Mouse (Mus musculus): ENCODE results near the gene Tmc5. TPM values are rescaled to one million over a fixed set of nuclear protein-coding genes. Genes with fewer than 3 reads are reported as not detected.

Tmc5 gene
- total RNA-seq, 2 experiments from 2014 or later: not detected

GRCm38 (mm10) chr7:118689088-118689487, 92.0 kb downstream of the Tmc5 start:
- ATAC-seq (replicated peaks; ENCODE audit: poor library complexity): no peak

DNA sequence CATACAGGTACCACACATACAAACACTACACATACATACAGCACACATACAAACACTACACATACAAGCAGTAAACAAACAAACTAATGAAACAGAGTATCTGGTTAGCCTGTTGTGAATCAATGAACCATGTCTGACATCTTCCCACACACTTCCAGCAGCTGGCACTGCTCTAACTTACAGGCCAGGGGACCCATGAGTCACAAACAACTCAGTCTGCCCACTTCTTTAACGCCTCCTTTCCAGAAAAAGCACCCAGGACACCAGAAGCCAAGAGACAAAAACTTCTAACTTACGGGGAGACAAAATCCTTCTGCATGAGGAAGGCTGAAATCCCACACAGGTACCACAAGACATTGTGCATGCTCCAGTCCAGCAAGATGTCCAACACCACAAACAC, 94.2 kb downstream of the Tmc5 start:
- no peak for ATAC-seq (replicated peaks; ENCODE audit: poor library complexity)

DNA sequence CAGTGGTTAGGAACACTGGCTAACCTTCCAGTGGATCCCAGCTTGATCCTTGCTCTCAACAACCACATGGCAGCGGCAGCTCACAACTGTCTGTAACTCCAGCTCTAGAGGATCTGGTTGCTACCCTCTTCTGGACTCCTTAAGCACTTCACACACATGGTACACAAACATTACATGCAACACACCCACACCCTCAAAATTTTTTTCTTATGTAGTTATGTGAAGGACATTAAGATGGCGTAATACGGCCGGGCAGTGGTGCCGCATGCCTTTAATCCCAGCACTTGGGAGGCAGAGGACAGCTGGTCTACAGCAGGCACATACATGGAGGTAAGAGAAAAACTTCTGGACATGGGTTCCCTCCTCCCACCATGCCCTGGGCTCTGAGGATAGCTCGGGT, 99.0 kb downstream of the Tmc5 start:
- no peak for ATAC-seq (replicated peaks; ENCODE audit: poor library complexity)

DNA sequence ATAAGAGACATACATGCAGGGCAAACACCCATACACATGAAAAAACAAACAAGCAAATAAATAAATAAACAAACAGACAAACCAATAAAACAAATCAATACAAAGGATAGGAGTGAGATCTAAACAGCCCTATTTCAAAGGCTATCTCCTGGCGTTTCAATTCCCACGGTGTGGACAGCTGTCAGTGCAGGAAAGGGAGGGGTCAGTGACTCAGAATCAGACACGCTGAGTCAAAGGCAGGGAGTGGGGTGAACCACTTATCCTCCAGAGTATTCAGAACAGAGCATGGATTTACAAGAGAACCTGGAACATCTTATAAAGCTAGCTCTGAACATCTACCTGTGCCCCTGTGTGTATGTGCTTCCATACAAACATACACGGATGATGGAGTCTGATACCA, 100.1 kb downstream of the Tmc5 start:
- no peak for ATAC-seq (replicated peaks; ENCODE audit: poor library complexity)

GRCm38 (mm10) chr7:118698882-118699281, 101.8 kb downstream of the Tmc5 start:
- ATAC-seq (replicated peaks; ENCODE audit: poor library complexity): peak; percentile 43

DNA sequence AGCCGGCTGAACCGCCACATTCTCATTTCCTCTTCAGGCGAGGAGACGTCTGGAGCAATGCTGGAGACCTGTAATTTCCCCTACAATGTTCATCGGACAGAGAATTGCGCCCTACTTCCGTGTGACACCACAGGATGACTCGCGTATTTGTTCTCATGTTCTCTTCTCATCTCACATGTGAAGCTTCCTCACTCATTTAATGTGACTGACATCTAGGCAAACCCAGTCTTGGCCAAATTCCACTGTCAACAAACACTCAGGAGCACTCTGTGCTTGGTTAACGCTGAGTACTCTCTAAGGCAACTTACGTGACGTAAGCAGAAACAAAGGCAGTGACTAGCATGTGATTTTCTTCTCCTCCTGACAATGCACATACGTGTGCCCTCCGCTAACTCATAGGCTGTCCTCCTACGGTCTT, 106.1 kb downstream of the Tmc5 start:
- ATAC-seq (replicated peaks; ENCODE audit: poor library complexity): peak; percentile 63

- no peak for ATAC-seq (replicated peaks; ENCODE audit: poor library complexity)
Observed at GRCm38 (mm10) chr7:118704001-118704850, 107.1 kb downstream of the Tmc5 start.

GRCm38 (mm10) chr7:118705101-118705961, 108.2 kb downstream of the Tmc5 start, which contains the start of gene Gde1:
Gene Gde1 (minus strand): TSS chr7:118705778.
- ATAC-seq (replicated peaks; ENCODE audit: poor library complexity): peak; percentile 79

DNA sequence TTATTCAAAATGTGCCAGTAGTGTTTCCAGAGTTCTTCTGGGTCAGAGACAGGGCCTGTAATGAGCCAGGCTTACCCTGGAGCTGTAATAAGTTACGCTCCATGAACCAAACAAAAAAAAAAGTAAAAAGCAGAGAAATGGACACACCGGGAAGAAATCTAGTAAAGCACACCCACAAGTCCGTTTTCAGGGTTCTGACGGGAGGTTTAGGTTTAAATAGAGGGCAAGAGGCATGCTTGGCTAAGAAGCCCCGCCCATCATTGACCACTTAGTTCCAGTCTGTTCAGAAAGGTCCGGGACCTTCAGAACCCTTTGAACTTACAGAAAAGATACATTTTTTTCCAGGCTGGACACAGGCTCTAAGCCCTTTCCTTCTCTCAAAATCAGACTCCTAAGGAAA, 109.0 kb downstream of the Tmc5 start:
- ATAC-seq (replicated peaks; ENCODE audit: poor library complexity): no peak

DNA sequence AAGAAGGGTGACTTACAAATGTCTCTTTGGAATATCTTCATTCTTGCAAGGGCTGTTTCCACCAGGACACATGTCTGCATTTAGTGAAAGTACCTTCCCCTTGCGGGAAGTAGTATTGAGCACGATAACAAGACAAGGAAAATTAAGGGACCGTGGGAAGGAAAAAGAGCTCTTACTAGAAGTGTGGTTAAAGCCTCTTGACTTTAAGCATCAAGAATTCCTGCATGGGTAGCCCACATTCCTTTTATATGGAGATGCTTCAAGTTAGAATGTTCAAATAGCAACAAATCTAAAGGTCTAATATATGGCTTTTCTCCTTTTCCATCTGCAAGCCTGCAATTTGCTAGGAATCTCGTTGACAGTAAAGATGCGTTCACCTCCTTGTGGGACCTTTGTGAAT, 109.4 kb downstream of the Tmc5 start:
- ATAC-seq (replicated peaks; ENCODE audit: poor library complexity): no peak

- ATAC-seq (replicated peaks; ENCODE audit: poor library complexity): no peak
Observed at GRCm38 (mm10) chr7:118707216-118707615, 110.1 kb downstream of the Tmc5 start.

GRCm38 (mm10) chr7:118708002-118708401, 110.9 kb downstream of the Tmc5 start:
- peak; percentile 9 for ATAC-seq (replicated peaks; ENCODE audit: poor library complexity)

GRCm38 (mm10) chr7:118710776-118711175, 113.7 kb downstream of the Tmc5 start:
- no peak for ATAC-seq (replicated peaks; ENCODE audit: poor library complexity)

GRCm38 (mm10) chr7:118712228-118713173, 115.4 kb downstream of the Tmc5 start, which contains the start of gene Ccp110:
Gene Ccp110 (plus strand): TSS chr7:118712552.
- ATAC-seq (replicated peaks; ENCODE audit: poor library complexity): peak; percentile 98

DNA sequence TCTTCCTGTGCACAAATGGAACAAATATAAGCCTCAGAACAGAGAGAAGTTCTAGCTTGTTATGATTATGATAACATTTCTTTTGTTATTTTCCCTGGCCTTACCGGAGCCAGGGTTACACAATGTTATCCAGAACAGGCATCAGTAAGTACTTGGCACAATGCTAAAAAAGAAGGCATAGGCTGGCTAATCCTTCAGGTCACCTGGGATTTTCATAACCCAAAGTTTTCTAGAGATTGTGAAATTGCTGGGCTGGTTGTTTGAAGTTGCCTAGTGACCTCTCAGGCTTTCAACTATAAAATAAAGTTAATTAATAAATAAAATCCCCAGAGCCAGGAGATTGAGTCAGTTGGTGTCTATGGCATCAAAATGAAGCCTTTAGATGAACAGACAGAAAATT, 117.8 kb downstream of the Tmc5 start:
- no peak for ATAC-seq (replicated peaks; ENCODE audit: poor library complexity)

DNA sequence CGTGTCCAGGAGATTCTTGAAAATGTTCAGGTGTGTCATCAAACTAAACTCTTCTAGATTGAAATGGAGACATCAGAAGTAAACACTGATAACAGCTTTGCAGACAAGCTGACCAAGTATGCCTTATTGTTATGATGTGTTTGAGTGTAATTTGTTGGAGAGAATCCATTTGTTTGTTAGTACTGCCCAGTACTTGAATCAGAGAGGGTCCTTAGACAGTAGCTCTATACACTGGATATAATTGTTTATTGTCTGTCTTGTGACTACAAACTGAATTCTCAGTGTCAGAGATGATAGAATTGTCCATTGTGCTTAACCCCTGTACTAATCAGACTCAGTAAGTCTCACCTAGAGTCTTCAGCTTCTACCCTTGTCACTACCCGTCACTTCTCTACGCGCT, 121.0 kb downstream of the Tmc5 start:
- ATAC-seq (replicated peaks; ENCODE audit: poor library complexity): no peak

DNA sequence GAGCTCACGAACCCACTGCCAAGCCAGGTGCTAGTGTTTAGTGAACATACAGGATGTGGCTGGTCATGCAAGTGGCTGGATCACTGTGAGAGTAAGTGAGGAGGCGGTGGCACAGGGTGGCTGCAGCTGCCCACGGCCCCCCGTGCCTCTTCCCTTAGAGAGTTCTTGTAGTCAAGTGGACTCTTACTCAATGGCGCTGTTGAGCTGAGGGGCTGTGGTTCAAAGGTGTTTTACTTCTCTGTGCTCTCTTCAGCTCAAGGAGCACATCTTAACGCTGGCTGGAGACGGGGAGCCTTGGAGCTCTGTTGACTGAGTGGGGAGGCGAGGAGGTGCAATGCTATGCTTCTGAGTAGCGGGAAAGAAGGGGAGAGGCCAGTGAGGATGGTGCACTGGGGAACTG, 126.8 kb downstream of the Tmc5 start:
- no peak for ATAC-seq (replicated peaks; ENCODE audit: poor library complexity)

All from megakaryocyte progenitor cell, adult 5-6 weeks (primary cell).